Mouse (Mus musculus): ENCODE measurements at regions not wholly inside any gene's neighbourhood (a gene's known extent, or its start where the extent isn't known, plus 50 kb on each side); places are given as distances from the start of the nearest gene placed in this dataset.
A peak's percentile ranks its signal among the peaks of the same experiment; 100 is the strongest.
"Not testable (repeated sequence)": the region's sequence is repeated elsewhere in the genome, so short reads cannot be mapped to it uniquely, and the experiment has no call there.

GRCm38 (mm10) chr2:55182416-55182815 lies 253.4 kb upstream of the Kcnj3 start:
- Histone ChIP-seq H3K4me3 (no peak overlapping the region), H3K27ac (no peak overlapping the region)
- DNase-seq (ENCODE audit: low spot score in 2 of 2) = no peak
- no peak for TF ChIP-seq CTCF (conservative IDR thresholded peaks at IDR 0.05)

DNA sequence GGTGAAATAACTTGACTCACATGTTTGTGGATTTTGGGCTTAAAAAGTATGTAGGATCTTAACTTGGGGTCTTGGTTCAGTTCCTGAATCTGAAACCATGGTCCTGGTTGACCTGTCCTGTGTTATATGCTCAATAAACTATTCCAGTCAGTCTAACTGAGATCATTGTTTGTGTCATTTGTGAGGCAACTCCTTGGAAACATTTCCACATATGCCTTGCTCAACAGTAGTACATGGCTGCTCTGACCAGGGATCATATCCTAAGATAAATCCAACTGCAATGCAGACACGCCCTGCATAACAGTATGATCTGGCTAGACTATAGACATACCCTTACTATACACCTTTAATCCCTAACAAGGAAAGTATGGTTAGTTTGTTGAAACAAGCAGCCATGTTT lies 228.9 kb upstream of the Kcnj3 start:
- DNase-seq (ENCODE audit: low spot score in 2 of 2) = no peak
- no peak for TF ChIP-seq CTCF (conservative IDR thresholded peaks at IDR 0.05)

GRCm38 (mm10) chr2:55208620-55209019 lies 227.2 kb upstream of the Kcnj3 start:
- DNase-seq (ENCODE audit: low spot score in 2 of 2) = peak in 1 of 2 experiments; percentile 24

More for the DNA sequence above, 228.9 kb upstream of the Kcnj3 start:
- H3K4me3 ChIP-seq = no peak overlapping the region
- H3K27ac ChIP-seq = no peak overlapping the region

DNA sequence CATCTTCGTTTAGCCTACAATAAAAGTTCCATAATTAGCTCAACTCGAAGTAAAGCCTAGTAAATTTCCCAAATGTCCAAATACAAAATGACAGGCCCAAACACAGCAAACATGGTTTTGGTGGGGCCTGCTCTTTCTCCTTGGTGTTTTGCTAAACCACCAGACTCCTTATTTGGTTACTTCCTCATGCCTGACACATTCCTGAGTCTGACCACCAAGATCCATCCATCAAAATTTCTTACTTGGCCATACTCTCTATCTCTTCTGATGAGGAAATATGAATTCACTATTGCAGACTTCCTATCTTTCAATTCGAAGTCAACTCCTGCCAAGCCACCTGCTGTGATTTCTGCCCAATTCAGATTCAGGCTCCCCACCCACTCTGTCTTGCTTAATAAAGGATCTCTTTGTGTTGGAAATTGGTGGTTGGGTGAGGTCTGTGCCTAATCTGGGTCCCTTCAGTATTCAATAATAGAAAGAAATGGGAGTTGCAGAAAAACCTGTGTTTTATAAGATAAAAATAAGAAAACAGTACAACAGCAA lies 225.9 kb upstream of the Kcnj3 start:
- Histone ChIP-seq H3K4me3 (no peak overlapping the region), H3K27ac (peak overlapping the region; percentile 82; the same call in 1 of the 2 replicates)
- peak in 1 of 2 experiments; percentile 19 for DNase-seq (ENCODE audit: low spot score in 2 of 2)
- no peak for TF ChIP-seq CTCF (conservative IDR thresholded peaks at IDR 0.05)

More at GRCm38 (mm10) chr2:55208620-55209019, 227.2 kb upstream of the Kcnj3 start:
- TF ChIP-seq CTCF (conservative IDR thresholded peaks at IDR 0.05) = peak; percentile 38
- no peak overlapping the region for H3K4me3 ChIP-seq
- H3K27ac ChIP-seq = peak overlapping the region; percentile 82

- DNase-seq (ENCODE audit: low spot score in 2 of 2) = no peak
- no peak for TF ChIP-seq CTCF (conservative IDR thresholded peaks at IDR 0.05)
- no peak overlapping the region for H3K4me3 ChIP-seq
These were observed 224.5 kb upstream of the Kcnj3 start for GRCm38 (mm10) chr2:55211281-55211680.

DNA sequence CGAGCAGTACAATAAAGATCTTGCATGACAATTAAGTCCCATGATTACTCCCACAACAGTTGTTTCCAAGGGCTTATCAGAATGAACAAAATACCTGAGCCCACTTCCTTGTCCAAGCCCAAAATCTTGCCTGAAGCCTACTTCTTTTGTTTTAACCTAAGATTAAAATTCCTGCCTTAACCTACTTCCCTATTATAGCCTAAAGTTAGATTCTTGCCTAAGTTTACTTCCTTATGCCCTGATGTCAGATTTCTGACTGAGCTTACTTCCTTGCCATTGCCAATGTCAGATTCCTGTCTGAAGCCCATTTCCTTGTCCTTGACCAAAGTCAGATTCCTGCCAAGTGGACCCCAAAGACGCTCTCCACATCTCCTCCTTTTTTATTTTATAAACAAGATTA lies 213.7 kb upstream of the Kcnj3 start:
- no peak for DNase-seq (ENCODE audit: low spot score in 2 of 2)
- H3K4me3 ChIP-seq = no peak overlapping the region
- H3K27ac ChIP-seq = no peak overlapping the region
- TF ChIP-seq CTCF (conservative IDR thresholded peaks at IDR 0.05) = no peak

More at GRCm38 (mm10) chr2:55211281-55211680, 224.5 kb upstream of the Kcnj3 start:
- H3K27ac ChIP-seq = no peak overlapping the region

GRCm38 (mm10) chr2:55222741-55223140 lies 213.0 kb upstream of the Kcnj3 start:
- not testable (repeated sequence) for H3K4me3 ChIP-seq; DNase-seq (ENCODE audit: low spot score in 2 of 2); H3K27ac ChIP-seq

DNA sequence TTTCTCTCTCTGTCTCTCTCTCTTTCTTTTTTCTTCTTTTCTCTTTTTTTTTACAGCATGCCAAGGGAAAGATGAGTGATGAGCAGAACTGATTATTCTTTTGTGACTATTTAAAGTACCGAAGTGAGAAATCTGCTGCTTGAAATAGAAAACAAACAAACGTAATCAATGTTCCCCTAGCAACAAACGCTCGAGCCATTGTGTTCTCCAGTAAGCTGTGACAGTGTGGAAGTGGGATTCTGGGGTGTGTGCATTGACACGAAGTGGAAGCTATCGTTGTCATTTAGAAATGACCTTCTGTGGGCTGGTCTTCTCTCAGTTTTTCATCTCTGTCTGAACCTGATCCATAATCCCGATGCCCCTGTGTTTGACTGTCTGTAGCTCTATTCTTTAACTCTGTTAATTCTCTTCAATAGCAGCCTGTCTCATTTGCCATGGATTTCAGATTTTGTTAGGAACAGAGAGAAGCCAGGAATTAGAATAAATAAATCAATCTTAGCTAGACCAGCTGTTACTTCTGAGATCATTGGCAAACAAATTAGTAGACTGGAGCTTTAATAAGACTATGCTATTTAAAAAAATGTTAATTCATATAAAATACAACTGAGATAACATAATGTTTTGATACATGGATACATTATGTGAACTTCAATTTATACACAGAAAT lies 207.5 kb upstream of the Kcnj3 start:
- DNase-seq (ENCODE audit: low spot score in 2 of 2) = peak; percentile 19 to 49
- Histone ChIP-seq H3K4me3 (no peak overlapping the region), H3K27ac (peak overlapping the region; percentile 89)
- no peak for TF ChIP-seq CTCF (conservative IDR thresholded peaks at IDR 0.05)

DNA sequence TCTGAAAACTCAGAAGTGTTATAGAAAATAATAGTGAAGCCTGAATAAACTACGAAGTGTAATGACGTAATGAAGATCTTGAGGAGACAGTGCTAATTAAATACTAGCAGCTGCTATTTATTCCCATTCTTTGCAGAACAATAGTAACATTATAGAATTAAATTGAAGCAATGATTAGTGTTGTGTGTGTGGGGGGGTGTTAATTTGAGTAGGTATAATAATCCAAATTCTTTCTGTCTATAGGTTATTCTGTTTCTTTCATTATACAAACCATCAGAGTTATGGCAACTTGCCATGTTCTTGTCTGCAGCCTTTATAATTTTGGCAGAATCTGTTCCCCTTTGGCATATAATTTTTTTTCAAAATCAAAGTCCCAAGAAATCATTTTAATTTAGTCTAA lies 203.9 kb upstream of the Kcnj3 start:
- DNase-seq (ENCODE audit: low spot score in 2 of 2) = no peak
- no peak for TF ChIP-seq CTCF (conservative IDR thresholded peaks at IDR 0.05)
- H3K27ac ChIP-seq = no peak overlapping the region
- H3K4me3 ChIP-seq = no peak overlapping the region

DNA sequence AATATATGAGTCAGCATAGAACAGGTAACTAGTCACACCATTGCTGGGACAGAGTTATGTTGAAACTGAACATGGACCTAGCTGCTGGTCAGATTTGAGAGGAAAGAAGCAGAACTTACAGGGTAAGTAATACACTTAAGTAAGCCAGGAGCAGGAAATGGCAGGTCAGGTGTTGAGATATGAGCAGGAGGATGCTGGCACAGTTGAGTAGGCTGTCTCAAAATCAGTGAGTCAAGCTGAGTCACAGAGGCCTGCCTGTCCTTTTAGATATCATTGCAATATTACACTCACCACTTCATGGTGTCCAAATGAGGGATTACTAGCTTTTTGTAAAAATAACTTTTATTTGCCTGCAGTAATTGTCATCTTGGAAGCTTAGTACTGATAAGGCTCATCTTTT lies 182.6 kb upstream of the Kcnj3 start:
- Histone ChIP-seq H3K27ac (no peak overlapping the region), H3K4me3 (no peak overlapping the region)
- no peak for TF ChIP-seq CTCF (conservative IDR thresholded peaks at IDR 0.05)
- DNase-seq (ENCODE audit: low spot score in 2 of 2) = no peak

DNA sequence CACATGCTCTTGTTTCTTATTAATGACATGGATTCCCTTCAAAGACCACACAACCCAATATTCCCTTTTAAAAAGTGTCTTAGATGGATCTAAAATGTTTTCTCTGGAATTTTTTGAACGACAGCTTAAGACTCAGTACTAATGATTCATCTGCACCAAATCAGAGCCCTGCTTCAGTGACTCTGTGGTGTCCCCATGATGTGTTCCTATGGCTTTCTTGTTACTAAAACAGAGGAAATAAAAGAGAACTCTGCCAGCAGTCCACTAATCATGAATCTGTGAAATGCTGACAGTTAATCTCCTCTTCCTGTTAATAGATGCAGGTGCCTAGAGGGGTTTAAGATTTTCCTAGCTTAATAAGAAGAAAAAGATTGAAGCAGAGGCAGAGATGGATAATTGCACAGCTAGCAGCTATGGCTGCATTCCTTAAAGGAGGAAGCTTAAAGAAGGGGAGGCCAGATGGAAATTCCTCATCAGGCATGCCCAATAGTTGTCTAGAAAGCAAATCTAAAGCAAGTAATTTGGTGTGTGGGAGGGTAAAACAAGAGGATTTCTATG lies 173.0 kb upstream of the Kcnj3 start:
- Histone ChIP-seq H3K27ac (no peak overlapping the region), H3K4me3 (no peak overlapping the region)
- DNase-seq (ENCODE audit: low spot score in 2 of 2) = no peak
- no peak for TF ChIP-seq CTCF (conservative IDR thresholded peaks at IDR 0.05)

DNA sequence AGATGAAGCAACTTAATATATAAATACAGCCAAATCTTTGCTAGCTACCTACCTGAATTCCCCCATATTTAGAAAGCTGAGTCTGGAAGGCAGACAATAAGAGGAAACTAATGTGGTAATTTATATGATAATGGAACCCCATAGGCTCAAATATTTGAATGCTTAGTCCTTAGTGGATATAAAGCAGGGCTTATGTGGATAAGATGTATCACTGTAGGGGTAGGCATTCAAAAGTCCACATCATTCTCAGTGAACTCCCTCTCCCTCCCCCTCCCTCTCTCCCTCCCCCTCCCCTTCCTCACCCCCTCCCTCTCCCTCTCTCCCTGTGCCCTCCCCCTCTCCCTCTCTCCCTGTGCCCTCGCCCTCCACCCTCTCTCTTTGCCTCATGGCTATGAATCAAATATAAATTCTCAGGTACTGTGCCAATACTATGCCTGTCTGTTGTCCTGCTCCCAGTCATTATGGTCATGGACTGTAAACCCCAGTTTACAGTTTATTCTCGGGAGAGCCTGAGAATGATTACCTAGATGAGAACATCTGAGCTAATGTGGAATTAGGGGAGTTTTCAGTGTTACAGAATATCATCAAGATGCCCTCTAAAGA lies 171.8 kb upstream of the Kcnj3 start:
- H3K4me3 ChIP-seq = no peak overlapping the region
- DNase-seq (ENCODE audit: low spot score in 2 of 2) = no peak
- TF ChIP-seq CTCF (conservative IDR thresholded peaks at IDR 0.05) = no peak
- H3K27ac ChIP-seq = no peak overlapping the region

DNA sequence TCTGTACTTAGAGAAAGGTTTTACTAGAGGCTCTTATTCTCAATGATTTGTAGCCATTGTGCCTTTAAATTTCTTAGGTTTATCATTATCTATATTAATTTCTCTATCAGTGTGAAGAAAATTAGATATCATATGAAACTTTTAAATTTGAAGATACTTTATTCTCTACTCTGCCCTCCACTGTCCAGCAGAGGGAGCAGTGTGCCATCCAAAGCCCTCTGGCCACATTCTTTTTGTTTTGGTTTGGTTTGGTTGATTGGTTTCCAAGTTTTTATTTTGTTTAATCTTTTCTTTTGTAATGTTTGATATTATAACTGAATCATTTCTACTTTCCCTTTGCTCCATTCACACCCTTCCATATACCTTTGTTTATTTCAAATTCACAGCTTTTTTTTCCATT lies 129.4 kb upstream of the Kcnj3 start:
- peak; percentile 93 for TF ChIP-seq CTCF (conservative IDR thresholded peaks at IDR 0.05)
- peak; percentile 8 to 43 for DNase-seq (ENCODE audit: low spot score in 2 of 2)
- Histone ChIP-seq H3K4me3 (no peak overlapping the region), H3K27ac (no peak overlapping the region)
